Mouse (Mus musculus) heart, embryonic 14.5 days (tissue): ENCODE measurements around the gene Plgrkt. TPM values are rescaled to one million over a fixed set of nuclear protein-coding genes. Genes with fewer than 3 reads are reported as not detected.

Experiments used
- ATAC-seq: fragments of 200-750 bp; cut with Nextera tagmentation; 2 replicates; pipeline ENCODE4 v1.8.0; 2017; ENCODE audit warnings: low read depth, moderate TSS enrichment; ENCODE audit not compliant: insufficient number of reproducible peaks, insufficient read depth, low FRiP score
- H3K27ac ChIP-seq, 2 experiments: fragments of 200-500 bp in 1 of 2; fragments of 300-500 bp in 1 of 2; sonication (generic) in 1 of 2; replicated peaks in 1 of 2; 2 replicates each; pipeline ENCODE4 v1.5.1; 2012 to 2014; ENCODE audit warnings: low read depth in 2 of 2, low read length in 2 of 2, control low read depth in 1 of 2, mild to moderate bottlenecking in 1 of 2, mixed read lengths in 1 of 2; ENCODE audit not compliant: control insufficient read depth in 1 of 2, insufficient read depth in 1 of 2
- H3K27me3 ChIP-seq: fragments of 300-500 bp; sonication (generic); 2 replicates; pipeline ENCODE4 v1.6.1; 2014; ENCODE audit warnings: mild to moderate bottlenecking, low read length, control low read depth; ENCODE audit not compliant: control insufficient read depth, insufficient read depth
- H3K36me3 ChIP-seq: fragments of 300-500 bp; sonication (generic); 2 replicates; pipeline ENCODE4 v1.6.1; 2014; ENCODE audit warnings: mild to moderate bottlenecking, control low read depth, low read length, mixed read lengths; ENCODE audit not compliant: control insufficient read depth, insufficient read depth
- H3K4me1 ChIP-seq, 2 experiments: fragments of 200-500 bp in 1 of 2; fragments of 300-500 bp in 1 of 2; sonication (generic) in 1 of 2; 2 replicates each; pipeline ENCODE4 v1.6.1; 2012 to 2014; ENCODE audit warnings: low read length in 2 of 2, control low read depth in 1 of 2, mixed read lengths in 1 of 2; ENCODE audit not compliant: control insufficient read depth in 2 of 2, insufficient read depth in 2 of 2
- H3K4me2 ChIP-seq: fragments of 300-500 bp; sonication (generic); 2 replicates; pipeline ENCODE4 v1.6.1; 2014; ENCODE audit warnings: mild to moderate bottlenecking, low read length
- H3K4me3 ChIP-seq, 2 experiments: fragments of 200-500 bp in 1 of 2; fragments of 300-500 bp in 1 of 2; sonication (generic) in 1 of 2; 2 replicates each; pipeline ENCODE4 v1.5.1; 2012 to 2014; ENCODE audit warnings: low read length in 2 of 2, mild to moderate bottlenecking in 2 of 2, control low read depth in 1 of 2, low read depth in 1 of 2, moderate library complexity in 1 of 2; ENCODE audit not compliant: control insufficient read depth in 1 of 2, insufficient read depth in 1 of 2
- H3K9ac ChIP-seq: fragments of 300-500 bp; sonication (generic); 2 replicates; pipeline ENCODE4 v1.6.1; 2014; ENCODE audit warnings: mild to moderate bottlenecking, low read length
- H3K9me3 ChIP-seq: fragments of 300-500 bp; sonication (generic); 2 replicates; pipeline ENCODE4 v1.6.1; 2016; ENCODE audit warnings: low read length, control low read depth; ENCODE audit not compliant: control insufficient read depth
- WGBS: fragments of 180-500 bp; shearing (Covaris S2); extraction: QIAGEN DNeasy Blood & Tissue Kit; methylation state at CpG from one replicate; pipeline ENCODE4 v1.1.7; 2014; 5-methylcytosine and 5-hydroxymethylcytosine counted together
- polyA plus RNA-seq: library from polyadenylated mRNA; unstranded; fragments of >200 nt; fragmentation: Nextera tagmentation; extraction: Ambion mirVana; gene quantifications from 2 replicates; pipeline ENCODE4 v1.2.1, GENCODE M21; 2014

Plgrkt gene
- polyA plus RNA-seq, 1 experiment from 2014 or later: 45.9 TPM

DNA sequence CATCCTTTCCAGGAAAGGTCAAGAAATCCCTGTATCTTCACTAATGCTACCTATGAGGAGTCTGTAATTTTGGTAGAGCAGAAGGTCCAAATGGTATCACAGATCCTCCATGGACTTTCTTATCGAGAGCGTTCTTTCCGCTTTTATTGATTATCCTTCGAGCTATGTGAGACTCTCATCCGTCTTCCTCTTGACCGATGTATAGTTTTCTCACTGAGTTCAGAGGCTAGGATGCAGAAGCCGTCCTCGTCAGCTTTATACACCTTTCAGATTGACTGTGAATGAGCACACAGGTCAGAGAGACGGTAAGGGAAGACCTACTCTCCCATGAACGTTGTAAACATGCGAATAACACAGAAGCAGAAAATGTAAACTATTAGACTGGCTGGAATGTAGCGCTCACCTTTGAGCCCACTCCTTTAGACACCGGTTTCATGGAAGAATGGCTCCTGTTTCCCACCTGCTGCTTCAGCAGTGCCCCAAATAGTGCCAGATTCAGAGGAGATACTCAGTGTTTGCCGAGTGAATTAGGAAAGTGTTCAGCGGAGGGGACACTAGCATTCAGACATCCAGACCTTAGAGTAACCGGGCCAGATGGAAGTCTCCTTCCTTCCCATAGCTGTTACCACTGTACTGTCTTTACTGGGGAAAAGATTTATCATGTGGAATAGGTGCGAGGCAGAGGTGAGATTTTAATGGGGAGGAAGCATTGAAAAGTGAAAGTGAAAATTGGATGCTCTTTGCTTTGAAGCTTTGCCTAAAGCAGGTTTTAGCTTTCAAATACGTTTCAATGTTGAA lies 4.3 kb upstream of the Plgrkt start:
- H3K4me2 ChIP-seq: peak overlapping the region; percentile 29
- no peaks in the 10 kb centered on the region for H3K27me3 ChIP-seq
- no peak overlapping the region for H3K27ac ChIP-seq
- H3K9me3 ChIP-seq: no peaks in the 10 kb centered on the region
- peaks cover 3 to 4% of the 10 kb centered on the region in 2 experiments; a peak in 3 of 4 replicates for H3K4me1 ChIP-seq
- ATAC-seq: no peak
- no peak overlapping the region for H3K4me3 ChIP-seq
- 80% methylated on average over 18 of the region's 18 CpGs for WGBS
- no peak overlapping the region for H3K9ac ChIP-seq
- H3K36me3 ChIP-seq: no peaks in the 10 kb centered on the region

DNA sequence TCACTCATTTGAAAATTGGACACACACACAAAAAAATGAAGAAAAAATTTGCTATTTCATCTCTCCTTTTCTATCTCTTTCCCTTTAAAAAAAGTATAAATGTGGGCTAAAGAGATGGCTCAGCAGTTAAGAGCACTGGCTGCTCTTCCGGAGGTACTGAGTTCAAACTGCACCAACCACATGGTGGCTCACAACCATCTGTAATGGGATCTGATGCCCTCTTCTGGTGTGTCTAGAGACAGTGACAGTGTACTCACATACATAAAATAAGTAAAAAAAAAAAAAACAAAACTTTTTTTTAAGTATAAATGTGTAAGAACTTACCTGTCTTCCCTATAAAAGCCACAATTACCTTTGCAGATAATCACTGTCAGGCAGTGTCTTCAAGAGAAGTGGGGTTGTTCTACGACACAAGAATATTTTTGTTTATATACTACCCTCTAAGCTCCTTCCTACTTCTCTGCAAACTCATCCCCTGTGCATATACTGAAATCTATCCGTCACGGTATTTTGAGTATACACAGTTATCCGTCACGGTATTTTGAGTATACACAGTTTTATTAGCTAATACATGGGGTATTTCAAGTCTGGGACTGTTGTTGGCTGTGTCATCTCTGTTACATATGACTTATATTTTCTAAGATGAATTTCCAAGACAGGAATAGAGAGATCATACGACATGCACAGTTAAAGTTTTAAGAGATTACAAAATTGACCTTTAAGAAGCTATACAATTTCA lies 3.5 kb upstream of the Plgrkt start:
- H3K27ac ChIP-seq: no peak overlapping the region
- H3K4me3 ChIP-seq: no peak overlapping the region
- no peaks in the 10 kb centered on the region for H3K27me3 ChIP-seq
- peaks cover 3 to 4% of the 10 kb centered on the region in 2 experiments; a peak in 3 of 4 replicates for H3K4me1 ChIP-seq
- H3K4me2 ChIP-seq: no peak overlapping the region
- WGBS: 89% methylated on average over 7 of the region's 7 CpGs
- H3K36me3 ChIP-seq: no peaks in the 10 kb centered on the region
- no peak overlapping the region for H3K9ac ChIP-seq
- no peaks in the 10 kb centered on the region for H3K9me3 ChIP-seq
- ATAC-seq: no peak

DNA sequence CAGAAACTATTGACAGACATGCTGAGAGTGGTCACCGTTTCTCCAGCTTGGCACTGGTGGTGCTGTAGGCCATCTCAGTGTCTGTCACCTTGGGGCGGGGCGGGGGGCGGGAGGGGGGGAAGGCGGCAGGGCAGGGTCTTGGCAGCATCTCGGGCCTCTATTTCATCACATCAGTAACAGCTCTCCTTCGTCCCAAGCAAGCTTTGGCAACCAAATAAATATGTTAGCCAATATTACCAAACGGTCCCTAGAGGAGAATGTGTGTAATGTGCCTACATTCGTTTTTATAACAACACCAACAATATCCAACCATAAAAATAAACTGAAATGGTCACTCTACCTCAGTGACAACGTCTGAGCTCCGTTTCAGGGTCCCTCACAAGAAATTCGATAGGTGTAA lies 2.9 kb upstream of the Plgrkt start:
- Histone ChIP-seq H3K9ac (no peak overlapping the region), H3K36me3 (no peaks in the 10 kb centered on the region), H3K4me1 (peaks cover 3 to 4% of the 10 kb centered on the region in 2 experiments; a peak in 3 of 4 replicates), H3K27ac (no peak overlapping the region), H3K4me2 (no peak overlapping the region), H3K27me3 (no peaks in the 10 kb centered on the region), H3K4me3 (no peak overlapping the region), H3K9me3 (no peaks in the 10 kb centered on the region)
- 57% methylated on average over 12 of the region's 12 CpGs for WGBS
- no peak for ATAC-seq

DNA sequence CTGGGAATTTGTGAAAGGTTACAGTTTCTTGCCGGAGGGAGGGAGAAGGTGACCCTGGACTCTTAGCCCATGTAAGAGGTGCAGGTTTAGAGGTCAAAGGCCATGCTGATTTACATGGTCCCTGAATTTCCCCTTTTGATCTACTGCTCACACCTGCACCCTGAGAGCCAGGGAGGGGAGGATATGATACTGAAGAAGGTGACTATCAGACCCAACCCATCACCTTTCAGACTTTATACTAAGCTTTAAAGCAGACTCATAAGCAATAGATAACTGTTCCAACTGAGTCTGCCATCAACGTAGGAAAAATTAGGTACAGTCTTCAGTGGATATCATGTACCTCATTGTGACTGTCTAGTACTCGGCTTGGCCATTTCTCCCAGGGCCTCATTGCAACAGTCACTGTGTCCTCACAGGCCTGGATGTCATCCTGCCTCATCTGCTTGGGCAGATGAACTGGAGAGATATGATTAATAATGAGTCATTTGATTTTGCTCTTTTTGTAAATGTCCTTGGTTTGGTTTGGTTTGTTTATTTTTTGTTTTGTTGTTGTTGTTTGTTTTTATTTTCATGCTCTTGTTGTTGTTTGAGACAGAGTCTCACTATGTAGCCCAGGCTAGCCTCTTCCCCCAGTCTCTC lies 1.6 kb upstream of the Plgrkt start:
- WGBS: 83% methylated on average over 3 of the region's 3 CpGs
- no peak overlapping the region for H3K27ac ChIP-seq

DNA sequence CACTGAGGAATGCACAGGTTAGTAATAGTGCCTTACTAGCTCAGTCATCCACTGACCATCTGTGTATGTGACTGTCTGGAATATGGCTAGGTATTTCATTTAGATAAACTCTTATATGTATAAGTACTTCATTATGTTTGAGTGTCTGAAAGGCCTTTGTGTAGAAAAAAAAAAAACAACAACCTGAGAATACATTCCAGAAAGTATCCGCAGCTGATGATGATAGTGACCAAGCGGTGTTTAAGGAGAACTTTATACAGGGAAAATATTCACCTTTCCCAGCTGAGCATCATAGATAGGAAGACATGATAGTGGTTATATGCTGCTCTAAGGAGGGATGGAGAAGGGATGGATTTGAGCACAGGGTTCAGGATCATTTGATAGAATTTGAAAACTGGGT lies 851 bp upstream of the Plgrkt start:
- Histone ChIP-seq H3K27ac (no peak overlapping the region), H3K4me3 (no peak overlapping the region), H3K4me2 (no peak overlapping the region), H3K36me3 (no peaks in the 10 kb centered on the region), H3K9me3 (no peaks in the 10 kb centered on the region), H3K27me3 (no peaks in the 10 kb centered on the region), H3K4me1 (peaks cover 2 to 3% of the 10 kb centered on the region in 2 experiments; a peak in 2 of 4 replicates), H3K9ac (no peak overlapping the region)
- 87% methylated on average over 2 of the region's 2 CpGs for WGBS
- no peak for ATAC-seq

More for the DNA sequence above, 1.6 kb upstream of the Plgrkt start:
- H3K9me3 ChIP-seq: no peaks in the 10 kb centered on the region
- peaks cover 3 to 4% of the 10 kb centered on the region in 2 experiments; a peak in 3 of 4 replicates for H3K4me1 ChIP-seq
- H3K4me2 ChIP-seq: no peak overlapping the region
- H3K27me3 ChIP-seq: no peaks in the 10 kb centered on the region
- ATAC-seq: no peak
- H3K4me3 ChIP-seq: no peak overlapping the region
- H3K9ac ChIP-seq: no peak overlapping the region
- H3K36me3 ChIP-seq: no peaks in the 10 kb centered on the region

DNA sequence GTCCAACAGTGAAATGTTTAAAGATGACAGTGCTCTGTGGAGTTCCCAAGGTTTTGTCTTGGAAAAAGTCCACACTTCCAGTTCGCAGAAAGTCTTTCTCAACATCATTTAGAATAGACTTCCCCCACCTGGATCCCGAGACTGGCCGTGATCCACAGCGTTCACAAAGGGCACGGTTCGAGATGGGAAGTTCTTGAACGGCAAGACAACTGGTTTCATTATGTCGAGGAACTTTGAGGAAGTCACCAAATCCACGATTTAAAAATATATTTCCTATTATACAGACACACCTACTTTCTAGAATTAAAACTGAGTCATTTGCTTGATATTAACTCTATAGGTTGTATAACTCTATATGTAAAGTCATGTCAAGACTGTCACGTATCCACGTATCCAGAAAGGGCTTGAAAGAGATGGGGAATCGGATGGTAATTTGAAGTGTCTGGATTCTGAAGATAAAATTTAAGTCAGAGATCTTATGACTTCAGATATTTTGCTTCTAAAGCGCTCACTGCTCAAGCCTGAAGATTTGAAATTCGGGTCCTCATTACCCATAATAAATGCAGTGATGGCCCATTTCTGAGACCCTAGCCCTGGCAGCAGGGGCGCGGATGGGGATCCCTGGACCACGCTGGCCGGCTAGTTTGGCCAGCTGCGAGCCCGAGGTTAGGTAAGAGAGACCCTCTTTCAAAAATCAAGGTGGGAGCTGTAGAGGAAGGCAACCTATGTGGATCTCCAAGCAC lies 793 bp downstream of the Plgrkt start:
- no peak for ATAC-seq
- H3K4me1 ChIP-seq: peaks cover 2 to 4% of the 10 kb centered on the region in 2 experiments; a peak in 1 of 4 replicates
- 54% methylated on average over 20 of the region's 20 CpGs for WGBS
- no peaks in the 10 kb centered on the region for H3K9me3 ChIP-seq
- H3K4me2 ChIP-seq: peak overlapping the region; percentile 71
- no peaks in the 10 kb centered on the region for H3K36me3 ChIP-seq
- H3K27ac ChIP-seq: no peak overlapping the region
- peak overlapping the region; percentile 56 to 63 for H3K4me3 ChIP-seq
- no peaks in the 10 kb centered on the region for H3K27me3 ChIP-seq
- peak overlapping the region; percentile 68 for H3K9ac ChIP-seq

DNA sequence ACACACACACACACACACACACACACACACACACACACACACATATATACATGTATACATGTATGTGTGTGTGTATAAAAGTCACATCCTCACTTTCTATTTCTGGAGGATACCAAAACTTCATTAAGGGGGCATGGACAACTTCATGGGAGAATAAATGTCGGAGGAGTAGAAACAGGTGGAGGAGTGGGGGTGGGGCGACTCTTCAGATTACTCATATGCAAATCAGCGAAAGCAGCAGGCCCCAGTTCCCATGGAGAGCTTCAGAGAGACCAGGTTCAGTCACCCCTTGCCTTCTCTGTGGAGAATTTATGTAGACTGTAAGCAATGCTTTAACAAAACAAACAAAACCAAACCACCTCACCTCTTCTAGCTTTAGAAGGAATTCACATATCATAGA lies 2.1 kb downstream of the Plgrkt start:
- ATAC-seq: no peak
- H3K27ac ChIP-seq: no peak overlapping the region
- H3K27me3 ChIP-seq: no peaks in the 10 kb centered on the region
- no peak overlapping the region for H3K9ac ChIP-seq
- WGBS: 36% methylated on average over 3 of the region's 3 CpGs
- H3K4me1 ChIP-seq: peaks cover 2 to 13% of the 10 kb centered on the region in 2 experiments; a peak in 1 of 4 replicates
- H3K4me3 ChIP-seq: no peak overlapping the region
- H3K36me3 ChIP-seq: no peaks in the 10 kb centered on the region
- no peak overlapping the region for H3K4me2 ChIP-seq
- H3K9me3 ChIP-seq: no peaks in the 10 kb centered on the region
